Mouse (Mus musculus): ENCODE data around the gene Smad5. TPM values are rescaled to one million over a fixed set of nuclear protein-coding genes. Genes with fewer than 3 reads are reported as not detected.

Smad5 gene
- polyA plus RNA-seq, 1 experiment from 2014 or later = 30.6 TPM

GRCm38 (mm10) chr13:56682326-56682725 is 20.5 kb upstream of the Smad5 start:
- Histone ChIP-seq H3K4me1 (peaks cover 28% of the 10 kb centered on the region), H3K36me3 (no peaks in the 10 kb centered on the region), H3K4me3 (no peak overlapping the region), H3K27me3 (ENCODE audit: low read depth, poor library complexity, severe bottlenecking) (no peaks in the 10 kb centered on the region; the same call in 1 of the 2 replicates), H3K9me3 (replicated peaks) (no peaks in the 10 kb centered on the region), H3K27ac (replicated peaks) (0 out of 2 replicates have a peak overlapping the region, but pooled peaks have one; percentile 1)
- DNase-seq (ENCODE audit: low spot score) = no peak
- 93% methylated on average over 17 of the region's 17 CpGs for WGBS

- H3K4me1 ChIP-seq = peaks cover 20% of the 10 kb centered on the region
- 0 out of 2 replicates have a peak overlapping the region, but pooled peaks have one; percentile 30 for H3K27ac ChIP-seq (replicated peaks)
- no peaks in the 10 kb centered on the region for H3K36me3 ChIP-seq
- no peaks in the 10 kb centered on the region for H3K9me3 ChIP-seq (replicated peaks)
- WGBS = 92% methylated on average over 7 of the region's 7 CpGs
- H3K27me3 ChIP-seq (ENCODE audit: low read depth, poor library complexity, severe bottlenecking) = no peaks in the 10 kb centered on the region; the same call in 1 of the 2 replicates
- DNase-seq (ENCODE audit: low spot score) = no peak
- H3K4me3 ChIP-seq = no peak overlapping the region
Observed at GRCm38 (mm10) chr13:56683306-56683705, 19.5 kb upstream of the Smad5 start.

GRCm38 (mm10) chr13:56692011-56692410 is 10.8 kb upstream of the Smad5 start:
- Histone ChIP-seq H3K36me3 (no peaks in the 10 kb centered on the region), H3K4me3 (no peak overlapping the region), H3K9me3 (replicated peaks) (no peaks in the 10 kb centered on the region), H3K27me3 (ENCODE audit: low read depth, poor library complexity, severe bottlenecking) (no peaks in the 10 kb centered on the region; the same call in 1 of the 2 replicates), H3K4me1 (peaks cover 13% of the 10 kb centered on the region), H3K27ac (replicated peaks) (no peak overlapping the region)
- no peak for DNase-seq (ENCODE audit: low spot score)
- WGBS = 70% methylated on average over 7 of the region's 7 CpGs

GRCm38 (mm10) chr13:56692644-56693043 is 10.2 kb upstream of the Smad5 start:
- H3K27me3 ChIP-seq (ENCODE audit: low read depth, poor library complexity, severe bottlenecking) = no peaks in the 10 kb centered on the region; the same call in 1 of the 2 replicates
- H3K36me3 ChIP-seq = no peaks in the 10 kb centered on the region
- 89% methylated on average over 6 of the region's 6 CpGs for WGBS
- H3K4me1 ChIP-seq = peaks cover 20% of the 10 kb centered on the region
- H3K9me3 ChIP-seq (replicated peaks) = no peaks in the 10 kb centered on the region
- DNase-seq (ENCODE audit: low spot score) = no peak
- no peak overlapping the region for H3K27ac ChIP-seq (replicated peaks)
- no peak overlapping the region for H3K4me3 ChIP-seq

GRCm38 (mm10) chr13:56695701-56696100 is 7.1 kb upstream of the Smad5 start:
- WGBS = 92% methylated on average over 5 of the region's 5 CpGs
- Histone ChIP-seq H3K27ac (replicated peaks) (no peak overlapping the region), H3K27me3 (ENCODE audit: low read depth, poor library complexity, severe bottlenecking) (no peaks in the 10 kb centered on the region; the same call in 1 of the 2 replicates), H3K4me3 (no peak overlapping the region), H3K9me3 (replicated peaks) (no peaks in the 10 kb centered on the region), H3K4me1 (peaks cover 30% of the 10 kb centered on the region), H3K36me3 (no peaks in the 10 kb centered on the region)
- DNase-seq (ENCODE audit: low spot score) = no peak

GRCm38 (mm10) chr13:56696699-56697098 is 6.1 kb upstream of the Smad5 start:
- H3K27ac ChIP-seq (replicated peaks) = peak overlapping the region; percentile 2; the same call in 1 of the 2 replicates
- no peaks in the 10 kb centered on the region for H3K36me3 ChIP-seq
- no peak overlapping the region for H3K4me3 ChIP-seq
- 80% methylated on average over 5 of the region's 5 CpGs for WGBS
- H3K9me3 ChIP-seq (replicated peaks) = no peaks in the 10 kb centered on the region
- peaks cover 34% of the 10 kb centered on the region for H3K4me1 ChIP-seq
- H3K27me3 ChIP-seq (ENCODE audit: low read depth, poor library complexity, severe bottlenecking) = no peaks in the 10 kb centered on the region; the same call in 1 of the 2 replicates
- DNase-seq (ENCODE audit: low spot score) = no peak

GRCm38 (mm10) chr13:56697171-56697570 is 5.6 kb upstream of the Smad5 start:
- Histone ChIP-seq H3K4me3 (no peak overlapping the region), H3K27me3 (ENCODE audit: low read depth, poor library complexity, severe bottlenecking) (no peaks in the 10 kb centered on the region; the same call in 1 of the 2 replicates), H3K36me3 (no peaks in the 10 kb centered on the region), H3K9me3 (replicated peaks) (no peaks in the 10 kb centered on the region), H3K4me1 (peaks cover 39% of the 10 kb centered on the region), H3K27ac (replicated peaks) (peak overlapping the region; percentile 33)
- 91% methylated on average over 2 of the region's 2 CpGs for WGBS
- DNase-seq (ENCODE audit: low spot score) = no peak

- Histone ChIP-seq H3K4me3 (no peak overlapping the region), H3K4me1 (peaks cover 44% of the 10 kb centered on the region), H3K27me3 (ENCODE audit: low read depth, poor library complexity, severe bottlenecking) (no peaks in the 10 kb centered on the region; the same call in 1 of the 2 replicates), H3K27ac (replicated peaks) (peak overlapping the region; percentile 67), H3K36me3 (no peaks in the 10 kb centered on the region), H3K9me3 (replicated peaks) (no peaks in the 10 kb centered on the region)
- WGBS = 49% methylated on average over 9 of the region's 9 CpGs
- DNase-seq (ENCODE audit: low spot score) = peak; percentile 32
Observed at GRCm38 (mm10) chr13:56698391-56698790, 4.4 kb upstream of the Smad5 start.

GRCm38 (mm10) chr13:56699370-56699769 is 3.4 kb upstream of the Smad5 start:
- Histone ChIP-seq H3K27me3 (ENCODE audit: low read depth, poor library complexity, severe bottlenecking) (no peaks in the 10 kb centered on the region; the same call in 1 of the 2 replicates), H3K27ac (replicated peaks) (no peak overlapping the region), H3K4me3 (no peak overlapping the region), H3K36me3 (no peaks in the 10 kb centered on the region), H3K9me3 (replicated peaks) (no peaks in the 10 kb centered on the region), H3K4me1 (peaks cover 46% of the 10 kb centered on the region)
- 84% methylated on average over 2 of the region's 2 CpGs for WGBS
- DNase-seq (ENCODE audit: low spot score) = no peak

- Histone ChIP-seq H3K9me3 (replicated peaks) (no peaks in the 10 kb centered on the region), H3K27me3 (ENCODE audit: low read depth, poor library complexity, severe bottlenecking) (no peaks in the 10 kb centered on the region; the same call in 1 of the 2 replicates), H3K4me3 (no peak overlapping the region), H3K4me1 (peaks cover 62% of the 10 kb centered on the region), H3K36me3 (peaks cover 5% of the 10 kb centered on the region), H3K27ac (replicated peaks) (no peak overlapping the region)
- 76% methylated on average over 1 of the region's 1 CpGs for whole genome bisulfite sequencing
- no peak for DNase-seq (ENCODE audit: low spot score)
Observed at GRCm38 (mm10) chr13:56700981-56701380, 1.8 kb upstream of the Smad5 start.

GRCm38 (mm10) chr13:56701924-56702323 is 886 bp upstream of the Smad5 start:
- H3K4me3 ChIP-seq = no peak overlapping the region
- H3K27me3 ChIP-seq (ENCODE audit: low read depth, poor library complexity, severe bottlenecking) = no peaks in the 10 kb centered on the region
- 67% methylated on average over 10 of the region's 10 CpGs for WGBS
- H3K27ac ChIP-seq (replicated peaks) = peak overlapping the region; percentile 97
- DNase-seq (ENCODE audit: low spot score) = no peak
- H3K4me1 ChIP-seq = peaks cover 55% of the 10 kb centered on the region
- no peaks in the 10 kb centered on the region for H3K9me3 ChIP-seq (replicated peaks)
- H3K36me3 ChIP-seq = peaks cover 15% of the 10 kb centered on the region

GRCm38 (mm10) chr13:56703222-56703870 is 536 bp downstream of the Smad5 start:
- no peaks in the 10 kb centered on the region for H3K9me3 ChIP-seq (replicated peaks)
- H3K36me3 ChIP-seq = peaks cover 29% of the 10 kb centered on the region
- peak; percentile 83 for DNase-seq (ENCODE audit: low spot score)
- H3K27me3 ChIP-seq (ENCODE audit: low read depth, poor library complexity, severe bottlenecking) = no peaks in the 10 kb centered on the region
- H3K4me3 ChIP-seq = peak overlapping the region; percentile 85
- peaks cover 44% of the 10 kb centered on the region for H3K4me1 ChIP-seq
- 2% methylated on average over 72 of the region's 80 CpGs for WGBS
- H3K27ac ChIP-seq (replicated peaks) = peak overlapping the region; percentile 97

- WGBS = 1% methylated on average over 11 of the region's 11 CpGs
Observed at GRCm38 (mm10) chr13:56703871-56704321, 1.1 kb downstream of the Smad5 start.

More at GRCm38 (mm10) chr13:56703871-56704321, 1.1 kb downstream of the Smad5 start:
- peaks cover 40% of the 10 kb centered on the region for H3K4me1 ChIP-seq
- no peaks in the 10 kb centered on the region for H3K27me3 ChIP-seq (ENCODE audit: low read depth, poor library complexity, severe bottlenecking)
- no peak for DNase-seq (ENCODE audit: low spot score)
- peaks cover 34% of the 10 kb centered on the region for H3K36me3 ChIP-seq
- H3K9me3 ChIP-seq (replicated peaks) = no peaks in the 10 kb centered on the region
- peak overlapping the region; percentile 85 for H3K4me3 ChIP-seq
- peak overlapping the region; percentile 97 for H3K27ac ChIP-seq (replicated peaks)
